Mouse (Mus musculus) hindbrain, embryonic 13.5 days (tissue): ENCODE results near the gene Hap1. TPM values are rescaled to one million over a fixed set of nuclear protein-coding genes. Genes with fewer than 3 reads are reported as not detected.
"Not testable (repeated sequence)": the region's sequence is repeated elsewhere in the genome, so short reads cannot be mapped to it uniquely, and the experiment has no call there.

ENCODE experiments used
- ATAC-seq: fragments of 200-750 bp; cut with Nextera tagmentation; 2 replicates; pipeline ENCODE4 v1.8.0; 2017; ENCODE audit warnings: moderate TSS enrichment; ENCODE audit not compliant: low FRiP score
- H3K27ac ChIP-seq: fragments of 300-500 bp; sonication (generic); 2 replicates; pipeline ENCODE4 v1.5.1; 2015; ENCODE audit warnings: inconsistent platforms, mild to moderate bottlenecking, moderate library complexity
- H3K27me3 ChIP-seq: fragments of 300-500 bp; sonication (generic); 2 replicates; pipeline ENCODE4 v1.6.1; 2015; ENCODE audit warnings: mild to moderate bottlenecking, inconsistent platforms
- H3K36me3 ChIP-seq: fragments of 300-500 bp; sonication (generic); 2 replicates; pipeline ENCODE4 v1.6.1; 2015; ENCODE audit warnings: mild to moderate bottlenecking, inconsistent platforms
- H3K4me1 ChIP-seq: fragments of 300-500 bp; sonication (generic); replicated peaks from 2 replicates; pipeline ENCODE4 v1.6.1; 2015; ENCODE audit warnings: inconsistent platforms
- H3K4me2 ChIP-seq: fragments of 300-500 bp; sonication (generic); 2 replicates; pipeline ENCODE4 v1.6.1; 2015; ENCODE audit warnings: inconsistent platforms, mild to moderate bottlenecking, moderate library complexity
- H3K4me3 ChIP-seq: fragments of 300-500 bp; sonication (generic); 2 replicates; pipeline ENCODE4 v1.5.1; 2015; ENCODE audit warnings: mild to moderate bottlenecking, inconsistent platforms
- H3K9ac ChIP-seq: fragments of 300-500 bp; sonication (generic); 2 replicates; pipeline ENCODE4 v1.6.1; 2015; ENCODE audit warnings: mild to moderate bottlenecking, inconsistent platforms
- H3K9me3 ChIP-seq: fragments of 300-500 bp; sonication (generic); 2 replicates; pipeline ENCODE4 v1.6.1; 2016; ENCODE audit warnings: inconsistent platforms
- WGBS: fragments of 180-500 bp; shearing (Covaris S2); methylation state at CpG from one replicate; pipeline ENCODE4 v1.1.7; 2015; 5-methylcytosine and 5-hydroxymethylcytosine counted together
- polyA plus RNA-seq: library from polyadenylated mRNA; unstranded; fragments of >200 nt; fragmentation: Nextera tagmentation; extraction: Ambion mirVana; gene quantifications from 2 replicates; pipeline ENCODE4 v1.2.1, GENCODE M21; 2015

Hap1 gene
- polyA plus RNA-seq, 1 experiment from 2014 or later: 94.4 TPM

- H3K4me1 ChIP-seq: no peaks in the 10 kb centered on the region
- peaks cover 49% of the 10 kb centered on the region for H3K36me3 ChIP-seq
- H3K27ac ChIP-seq: no peak overlapping the region
- ATAC-seq: no peak
- no peak overlapping the region for H3K4me2 ChIP-seq
- H3K27me3 ChIP-seq: no peaks in the 10 kb centered on the region
- no peak overlapping the region for H3K4me3 ChIP-seq
- H3K9ac ChIP-seq: no peak overlapping the region
- no peaks in the 10 kb centered on the region for H3K9me3 ChIP-seq
- WGBS: 81% methylated on average over 8 of the region's 8 CpGs
Measured at GRCm38 (mm10) chr11:100369822-100370221, 13.9 kb upstream of the Hap1 start.

- Histone ChIP-seq H3K27ac (no peak overlapping the region), H3K4me3 (no peak overlapping the region), H3K27me3 (no peaks in the 10 kb centered on the region), H3K4me1 (no peaks in the 10 kb centered on the region), H3K4me2 (no peak overlapping the region), H3K36me3 (peaks cover 45% of the 10 kb centered on the region), H3K9me3 (no peaks in the 10 kb centered on the region), H3K9ac (no peak overlapping the region; the same call in 1 of the 2 replicates)
- 79% methylated on average over 7 of the region's 7 CpGs for WGBS
- ATAC-seq: no peak
Measured at GRCm38 (mm10) chr11:100369145-100369544, 13.2 kb upstream of the Hap1 start.

- peaks cover 22% of the 10 kb centered on the region for H3K27me3 ChIP-seq
- H3K9me3 ChIP-seq: no peaks in the 10 kb centered on the region
- no peak overlapping the region for H3K27ac ChIP-seq
- ATAC-seq: no peak
- 27% methylated on average over 12 of the region's 12 CpGs for WGBS
- H3K4me1 ChIP-seq: peaks cover 12% of the 10 kb centered on the region
- no peak overlapping the region for H3K4me2 ChIP-seq
- no peak overlapping the region for H3K9ac ChIP-seq
- no peak overlapping the region for H3K4me3 ChIP-seq
- no peaks in the 10 kb centered on the region for H3K36me3 ChIP-seq
Measured at GRCm38 (mm10) chr11:100362979-100363562, 7.1 kb upstream of the Hap1 start.

- H3K27ac ChIP-seq: no peak overlapping the region
Measured at GRCm38 (mm10) chr11:100362209-100362978, 6.5 kb upstream of the Hap1 start.

GRCm38 (mm10) chr11:100361059-100361458 is 5.1 kb upstream of the Hap1 start:
- WGBS: no CpG with 5 or more reads among the region's 13 CpGs
- Histone ChIP-seq H3K4me1 (peaks cover 18% of the 10 kb centered on the region), H3K27me3 (peaks cover 39% of the 10 kb centered on the region)
- H3K36me3 ChIP-seq, H3K4me2 ChIP-seq, H3K9ac ChIP-seq, ATAC-seq, H3K9me3 ChIP-seq, H3K4me3 ChIP-seq, H3K27ac ChIP-seq: not testable (repeated sequence)

More at GRCm38 (mm10) chr11:100362209-100362978, 6.5 kb upstream of the Hap1 start:
- H3K4me2 ChIP-seq: no peak overlapping the region
- no peak overlapping the region for H3K9ac ChIP-seq
- H3K4me3 ChIP-seq: no peak overlapping the region
- H3K4me1 ChIP-seq: peaks cover 12% of the 10 kb centered on the region
- no peaks in the 10 kb centered on the region for H3K9me3 ChIP-seq
- no peaks in the 10 kb centered on the region for H3K36me3 ChIP-seq
- ATAC-seq: 0 out of 2 replicates have a peak, but pooled peaks have one; percentile 25
- H3K27me3 ChIP-seq: peaks cover 27% of the 10 kb centered on the region
- 15% methylated on average over 8 of the region's 8 CpGs for WGBS

GRCm38 (mm10) chr11:100360175-100360574 is 4.2 kb upstream of the Hap1 start:
- peaks cover 39% of the 10 kb centered on the region for H3K27me3 ChIP-seq
- 83% methylated on average over 6 of the region's 6 CpGs for WGBS
- no peak for ATAC-seq
- no peaks in the 10 kb centered on the region for H3K36me3 ChIP-seq
- no peak overlapping the region for H3K9ac ChIP-seq
- H3K4me2 ChIP-seq: no peak overlapping the region
- no peak overlapping the region for H3K4me3 ChIP-seq
- H3K4me1 ChIP-seq: peaks cover 22% of the 10 kb centered on the region
- no peaks in the 10 kb centered on the region for H3K9me3 ChIP-seq
- H3K27ac ChIP-seq: no peak overlapping the region

GRCm38 (mm10) chr11:100357408-100357807 is 1.5 kb upstream of the Hap1 start:
- H3K4me3 ChIP-seq: no peak overlapping the region
- H3K4me2 ChIP-seq: no peak overlapping the region
- no peak for ATAC-seq
- H3K4me1 ChIP-seq: peaks cover 30% of the 10 kb centered on the region
- WGBS: 51% methylated on average over 5 of the region's 5 CpGs
- no peak overlapping the region for H3K27ac ChIP-seq
- H3K9ac ChIP-seq: no peak overlapping the region
- peaks cover 8% of the 10 kb centered on the region for H3K36me3 ChIP-seq
- no peaks in the 10 kb centered on the region for H3K9me3 ChIP-seq
- H3K27me3 ChIP-seq: peaks cover 45% of the 10 kb centered on the region

GRCm38 (mm10) chr11:100356819-100357211 is 887 bp upstream of the Hap1 start:
- Histone ChIP-seq H3K27ac (no peak overlapping the region), H3K36me3 (peaks cover 8% of the 10 kb centered on the region), H3K4me2 (peak overlapping the region; percentile 99), H3K4me1 (peaks cover 33% of the 10 kb centered on the region), H3K27me3 (peaks cover 45% of the 10 kb centered on the region), H3K4me3 (peak overlapping the region; percentile 78), H3K9ac (peak overlapping the region; percentile 81; the same call in 1 of the 2 replicates), H3K9me3 (no peaks in the 10 kb centered on the region)
- no peak for ATAC-seq
- WGBS: 22% methylated on average over 9 of the region's 9 CpGs

GRCm38 (mm10) chr11:100355151-100355951 is 577 bp downstream of the Hap1 start:
- Histone ChIP-seq H3K36me3 (peaks cover 12% of the 10 kb centered on the region), H3K4me3 (peak overlapping the region; percentile 78), H3K27me3 (peaks cover 42% of the 10 kb centered on the region), H3K9me3 (no peaks in the 10 kb centered on the region), H3K4me2 (peak overlapping the region; percentile 99), H3K4me1 (peaks cover 40% of the 10 kb centered on the region), H3K27ac (peak overlapping the region; percentile 49; the same call in 1 of the 2 replicates), H3K9ac (peak overlapping the region; percentile 81)
- ATAC-seq: peak; percentile 40
- 1% methylated on average over 53 of the region's 54 CpGs for WGBS

- peak overlapping the region; percentile 51; the same call in 1 of the 2 replicates for H3K9ac ChIP-seq
- H3K27ac ChIP-seq: peak overlapping the region; percentile 70; the same call in 1 of the 2 replicates
- H3K27me3 ChIP-seq: peaks cover 16% of the 10 kb centered on the region
- no peak overlapping the region for H3K4me2 ChIP-seq
- H3K4me3 ChIP-seq: no peak overlapping the region
- H3K4me1 ChIP-seq: peaks cover 51% of the 10 kb centered on the region
- peaks cover 12% of the 10 kb centered on the region for H3K36me3 ChIP-seq
- H3K9me3 ChIP-seq: no peaks in the 10 kb centered on the region
- 28% methylated on average over 10 of the region's 10 CpGs for WGBS
- ATAC-seq: peak; percentile 8; the same call in 1 of the 2 replicates
Measured at GRCm38 (mm10) chr11:100352076-100352857, 3.7 kb downstream of the Hap1 start.

GRCm38 (mm10) chr11:100344269-100344668 is 11.7 kb downstream of the Hap1 start:
- Histone ChIP-seq H3K9me3 (no peaks in the 10 kb centered on the region), H3K27ac (no peak overlapping the region), H3K9ac (no peak overlapping the region), H3K27me3 (no peaks in the 10 kb centered on the region), H3K36me3 (no peaks in the 10 kb centered on the region), H3K4me2 (no peak overlapping the region), H3K4me1 (peaks cover 13% of the 10 kb centered on the region), H3K4me3 (no peak overlapping the region)
- ATAC-seq: no peak
- WGBS: 92% methylated on average over 10 of the region's 10 CpGs
